Mouse (Mus musculus): ENCODE results near the gene Polr3gl.

- TF ChIP-seq GATA1 (IDR thresholded peaks at IDR 0.05; ENCODE audit: borderline replicate concordance, low read length) (no peak), FLI1 (IDR thresholded peaks at IDR 0.05; ENCODE audit: low read length) (no peak)
Measured at GRCm38 (mm10) chr3:96606618-96607017, 12.6 kb upstream of the Polr3gl start.

Data from megakaryocyte, embryonic 14.5 days (primary cell).